Comparison of ENCODE assay signal across 8 mouse cellular contexts in the genomic region with DNA sequence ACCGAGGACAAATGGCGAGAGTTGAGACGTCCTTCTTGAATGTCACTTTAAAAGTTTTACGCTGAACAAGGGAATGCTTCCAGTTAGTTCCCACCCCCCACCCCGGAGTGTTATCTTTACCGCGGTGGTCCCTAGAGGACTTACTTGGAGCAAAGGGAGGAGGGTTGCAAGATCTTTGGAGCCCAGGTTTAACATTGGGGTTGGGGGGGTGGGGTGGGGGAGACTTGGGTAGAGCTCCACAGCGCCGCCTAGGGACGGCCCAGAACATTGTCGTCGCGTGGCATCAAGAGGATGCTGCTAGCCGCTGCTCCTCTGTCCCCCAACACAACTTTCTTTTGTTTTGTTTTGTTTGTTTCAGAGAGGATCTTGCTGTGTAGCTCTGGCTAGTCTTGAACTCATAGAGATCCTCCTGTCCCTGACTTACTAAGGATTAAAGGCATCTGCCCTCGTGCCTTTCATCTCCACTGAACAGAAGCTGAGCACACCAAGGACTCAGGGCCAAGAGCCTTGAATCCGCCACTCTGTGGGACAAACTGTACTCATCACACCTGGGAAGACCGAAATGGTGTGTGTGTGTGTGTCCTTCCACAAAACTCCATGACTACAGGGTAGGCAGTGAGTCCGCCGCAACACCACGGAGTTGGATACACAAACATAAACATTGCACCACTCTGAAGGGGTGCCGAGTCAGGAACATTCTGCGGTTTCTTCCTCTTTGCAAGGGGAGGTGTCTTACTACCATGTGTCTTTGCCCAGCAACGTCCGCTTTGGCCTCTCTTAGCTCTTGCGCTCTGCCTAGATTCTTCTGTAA. TPM values are rescaled to one million over a fixed set of nuclear protein-coding genes. Genes with fewer than 3 reads are reported as not detected.
DNase-seq lines count a peak whose midpoint lies in the region; TF ChIP-seq lines count a peak whose summit lies in the region.

No protein-coding gene starts in this region.

- no peak for TF ChIP-seq EP300 in MEL (IDR thresholded peaks at IDR 0.05; ENCODE audit: low read depth in 1 of 2, low read length in 2 of 2)

- peaks cover 0 to 21% of the 10 kb centered on the region in 2 experiments; a peak in 2 of 4 replicates for H3K36me3 ChIP-seq in MEL (ENCODE audit: control insufficient read depth in 1 of 2, insufficient read depth in 2 of 2, low read length in 2 of 2)

- H3K4me1 ChIP-seq in MEL (ENCODE audit: control insufficient read depth in 1 of 2, insufficient read depth in 2 of 2, low read length in 2 of 2): peaks cover 14 to 38% of the 10 kb centered on the region in 2 experiments
- peaks cover 24% of the 10 kb centered on the region for H3K4me1 ChIP-seq in brown adipose tissue, adult 24 weeks (ENCODE audit: control insufficient read depth, insufficient read depth, insufficient read length, low read length)

- peak; percentile 61 to 94 (median 61) for TF ChIP-seq CTCF in MEL (IDR thresholded peaks at IDR 0.05 in 2 of 3, conservative IDR thresholded peaks at IDR 0.05 in 1 of 3; ENCODE audit: control insufficient read depth in 1 of 3, insufficient read depth in 1 of 3, low read depth in 2 of 3, low read length in 3 of 3, poor library complexity in 1 of 3, severe bottlenecking in 1 of 3)

- peak; percentile 92 for DNase-seq in MEL (ENCODE audit: low read depth, low spot score)
- DNase-seq in fibroblast of lung, adult 2 months (ENCODE audit: low read depth): peak; percentile 84
- DNase-seq in heart, postnatal 4 days: peak; percentile 83
- peak; percentile 54 to 62 for DNase-seq in layer of hippocampus, postnatal 14 days (ENCODE audit: low spot score in 2 of 2)
- peak; percentile 79 for DNase-seq in lung, postnatal 25 days (ENCODE audit: low spot score)
- DNase-seq in right cerebral cortex, postnatal 14 days: peak; percentile 75
- DNase-seq in urinary bladder, postnatal 36 days (ENCODE audit: low spot score in 2 of 2): no peak

- H3K4me3 ChIP-seq in MEL (ENCODE audit: control insufficient read depth in 1 of 2, insufficient read depth in 1 of 2, low read depth in 2 of 2, low read length in 2 of 2): peak overlapping the region; percentile 76 to 83
- peak overlapping the region; percentile 81 for H3K4me3 ChIP-seq in brown adipose tissue, adult 24 weeks (ENCODE audit: insufficient read depth, low read depth, low read length)

- peaks cover 11% of the 10 kb centered on the region for H3K79me2 ChIP-seq in MEL (ENCODE audit: control insufficient read depth, insufficient read depth, low read length, poor library complexity)

- H3K27ac ChIP-seq in MEL (ENCODE audit: control insufficient read depth, low read depth, low read length): peak overlapping the region; percentile 87
- H3K27ac ChIP-seq in brown adipose tissue, adult 24 weeks (replicated peaks; ENCODE audit: low read depth, low read length): peak overlapping the region; percentile 100

- H3K9ac ChIP-seq in MEL (ENCODE audit: control insufficient read depth, low read depth, low read length, poor library complexity, severe bottlenecking): peak overlapping the region; percentile 85

- no peaks in the 10 kb centered on the region for H3K27me3 ChIP-seq in MEL (ENCODE audit: control insufficient read depth in 1 of 2, insufficient read depth in 2 of 2, low read length in 2 of 2)

- no peaks in the 10 kb centered on the region for H3K9me3 ChIP-seq in MEL (replicated peaks; ENCODE audit: insufficient read depth, low read length)

- no peak for TF ChIP-seq RAD21 in MEL (IDR thresholded peaks at IDR 0.05; ENCODE audit: low read depth, low read length)

- TF ChIP-seq POLR2A in MEL (IDR thresholded peaks at IDR 0.05; ENCODE audit: control insufficient read depth in 1 of 2, insufficient read depth in 1 of 2, low read depth in 1 of 2, low read length in 2 of 2, poor library complexity in 1 of 2): peak in 1 of 2 experiments; percentile 36; a peak in 1 of 4 replicates

TF ChIP-seq in MEL, 35 proteins besides CTCF, POLR2A, EP300 and RAD21:
- TF ChIP-seq MXI1 (IDR thresholded peaks at IDR 0.05; ENCODE audit: low read depth, low read length) (peak; percentile 77), SIN3A (IDR thresholded peaks at IDR 0.05; ENCODE audit: low read length) (peak; percentile 68), ZMIZ1 (IDR thresholded peaks at IDR 0.05; ENCODE audit: low read depth, low read length) (no peak), UBTF (IDR thresholded peaks at IDR 0.05; ENCODE audit: borderline replicate concordance, insufficient read depth, low read depth, low read length) (no peak), RCOR1 (IDR thresholded peaks at IDR 0.05; ENCODE audit: low read depth, low read length) (no peak), ZKSCAN1 (IDR thresholded peaks at IDR 0.05; ENCODE audit: low read depth, low read length) (no peak), MYC (IDR thresholded peaks at IDR 0.05; ENCODE audit: low read depth, low read length) (peak; percentile 74; the same call in 1 of the 2 replicates), ELF1 (IDR thresholded peaks at IDR 0.05; ENCODE audit: low read depth, low read length) (no peak), MEF2A (IDR thresholded peaks at IDR 0.05; ENCODE audit: extremely low read depth, insufficient replicate concordance, low read depth, low read length, poor library complexity, severe bottlenecking) (no peak), HCFC1 (IDR thresholded peaks at IDR 0.05; ENCODE audit: low read depth, low read length) (no peak; the same call in 1 of the 2 replicates), CHD2 (IDR thresholded peaks at IDR 0.05; ENCODE audit: low read length) (no peak), SMC3 (IDR thresholded peaks at IDR 0.05; ENCODE audit: low read depth, low read length) (0 out of 2 replicates have a peak, but pooled peaks have one; percentile 13), MAX (IDR thresholded peaks at IDR 0.05; ENCODE audit: low read length) (peak; percentile 71), POLR2AphosphoS2 (IDR thresholded peaks at IDR 0.05; ENCODE audit: low read length) (no peak; the same call in 1 of the 2 replicates), ETS1 (IDR thresholded peaks at IDR 0.05; ENCODE audit: low read depth, low read length) (peak; percentile 69), NRF1 (IDR thresholded peaks at IDR 0.05; ENCODE audit: insufficient read depth, low read depth, low read length, poor library complexity, severe bottlenecking) (0 out of 2 replicates have a peak, but pooled peaks have one; percentile 12), TCF12 (IDR thresholded peaks at IDR 0.05; ENCODE audit: low read depth, low read length) (0 out of 2 replicates have a peak, but pooled peaks have one; percentile 15), CHD1 (IDR thresholded peaks at IDR 0.05; ENCODE audit: low read depth, low read length) (no peak), MYB (IDR thresholded peaks at IDR 0.05; ENCODE audit: low read depth, low read length) (no peak), NELFE (IDR thresholded peaks at IDR 0.05; ENCODE audit: low read depth, low read length) (peak; percentile 40), ZNF384 (IDR thresholded peaks at IDR 0.05; ENCODE audit: low read depth, low read length) (no peak), JUND (IDR thresholded peaks at IDR 0.05; ENCODE audit: low read depth, low read length) (no peak), GATA1 (IDR thresholded peaks at IDR 0.05; ENCODE audit: low read depth, low read length) (no peak), E2F4 (IDR thresholded peaks at IDR 0.05; ENCODE audit: borderline replicate concordance, low read depth, low read length) (no peak), USF1 (IDR thresholded peaks at IDR 0.05; ENCODE audit: low read depth, low read length) (no peak), GABPA (IDR thresholded peaks at IDR 0.05; ENCODE audit: low read depth, low read length) (no peak), TBP (IDR thresholded peaks at IDR 0.05; ENCODE audit: low read depth, low read length) (no peak), USF2 (IDR thresholded peaks at IDR 0.05; ENCODE audit: borderline replicate concordance in 1 of 2, insufficient read depth in 1 of 2, low read depth in 1 of 2, low read length in 2 of 2) (no peak), POLR2AphosphoS5 (IDR thresholded peaks at IDR 0.05; ENCODE audit: borderline replicate concordance, low read depth, low read length) (no peak), MAFK (IDR thresholded peaks at IDR 0.05; ENCODE audit: borderline replicate concordance, low read depth, low read length) (no peak), ZC3H11A (IDR thresholded peaks at IDR 0.05; ENCODE audit: low read depth, low read length) (no peak), BHLHE40 (IDR thresholded peaks at IDR 0.05; ENCODE audit: borderline replicate concordance, low read depth, low read length) (no peak)

RNA-seq across cellular contexts. Expression of gene Ergic1, which starts 52.1 kb away (rescaled TPM):
- 73.8 and 78.5 TPM in 2 replicates for total RNA-seq in MEL (2012; rRNA removed)
- 100 to 1,000 TPM in 1 of 2 experiments, 10 to 100 TPM in 1; 95.6 to 730 TPM for polyA plus RNA-seq in MEL (2012; ENCODE audit: insufficient read depth in 1 of 2, insufficient read length in 2 of 2, low read depth in 1 of 2, low replicate concordance in 2 of 2, missing spikeins in 1 of 2)
- 124 and 179 TPM in 2 replicates for polyA plus RNA-seq in brown adipose tissue, adult 24 weeks (2012; ENCODE audit: insufficient read depth, insufficient read length, missing spikeins)
- total RNA-seq in heart, postnatal 4 days (2021): 100 to 1,000 TPM; 109 to 115 TPM
- total RNA-seq in layer of hippocampus, postnatal 14 days (2021): 100 to 1,000 TPM; 132 to 144 TPM

RNA-seq across cellular contexts. Expression of gene Dusp1, which starts 52.8 kb away (rescaled TPM):
- total RNA-seq in MEL (2012; rRNA removed): 0.96 and 1.0 TPM in 2 replicates
- 1 to 10 TPM in 1 of 2 experiments, not detected in 1; 5.0 TPM for polyA plus RNA-seq in MEL (2012; ENCODE audit: insufficient read depth in 1 of 2, insufficient read length in 2 of 2, low read depth in 1 of 2, low replicate concordance in 2 of 2, missing spikeins in 1 of 2)
- 44.4 and 326 TPM in 2 replicates for polyA plus RNA-seq in brown adipose tissue, adult 24 weeks (2012; ENCODE audit: insufficient read depth, insufficient read length, missing spikeins)
- total RNA-seq in heart, postnatal 4 days (2021): 10 to 100 TPM; 66.9 to 69.5 TPM
- total RNA-seq in layer of hippocampus, postnatal 14 days (2021): 10 to 100 TPM; 20.3 to 24.3 TPM

Comparison
In these comparisons a context has a peak if more than half of its experiments do, and no peak if none do; other contexts are left out.
1. DNase-seq: peak in MEL (single experiment), fibroblast of lung, adult 2 months (single experiment), heart, postnatal 4 days (single experiment), layer of hippocampus, postnatal 14 days (2 of 2), lung, postnatal 25 days (single experiment) and right cerebral cortex, postnatal 14 days (single experiment); none in urinary bladder, postnatal 36 days (0 of 2).
2. RNA of gene Dusp1, which starts 52.8 kb away (total RNA-seq): 66.9 to 69.5 TPM in heart, postnatal 4 days and 20.3 to 24.3 TPM in layer of hippocampus, postnatal 14 days; 0.96 to 1.0 TPM in MEL; every median in the first group is over 10 times any median in the second.